Mouse (Mus musculus): ENCODE measurements around the gene Cacng4.

DNA sequence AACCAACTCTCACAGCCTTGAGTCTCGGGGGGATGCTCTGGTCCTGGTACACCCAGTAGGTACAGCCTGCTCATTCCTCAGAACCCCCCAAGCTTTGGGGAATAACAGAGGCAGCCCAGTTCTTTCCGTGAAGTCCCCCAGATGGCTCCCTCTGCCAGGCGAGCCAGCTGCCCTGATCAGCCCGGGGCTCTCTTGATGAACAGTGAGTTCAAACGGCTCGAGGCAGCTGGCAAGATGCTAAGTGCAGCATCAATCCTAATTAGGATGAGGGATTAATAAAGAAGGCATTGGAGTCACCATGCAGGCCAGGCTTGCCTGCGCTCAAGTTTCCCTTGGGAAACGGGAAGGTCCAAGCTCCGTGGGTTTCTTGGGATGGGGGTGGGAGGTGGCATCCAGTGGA, 2.2 kb downstream of the Cacng4 start:
- TF ChIP-seq CTCF (IDR thresholded peaks at IDR 0.05; ENCODE audit: control insufficient read depth, insufficient read depth, low read length) (no peak), POLR2A (IDR thresholded peaks at IDR 0.05; ENCODE audit: borderline replicate concordance, control insufficient read depth, low read depth, low read length) (no peak)
